Mouse (Mus musculus): ENCODE measurements around the gene 1700016C15Rik.

Gene 1700016C15Rik

DNA sequence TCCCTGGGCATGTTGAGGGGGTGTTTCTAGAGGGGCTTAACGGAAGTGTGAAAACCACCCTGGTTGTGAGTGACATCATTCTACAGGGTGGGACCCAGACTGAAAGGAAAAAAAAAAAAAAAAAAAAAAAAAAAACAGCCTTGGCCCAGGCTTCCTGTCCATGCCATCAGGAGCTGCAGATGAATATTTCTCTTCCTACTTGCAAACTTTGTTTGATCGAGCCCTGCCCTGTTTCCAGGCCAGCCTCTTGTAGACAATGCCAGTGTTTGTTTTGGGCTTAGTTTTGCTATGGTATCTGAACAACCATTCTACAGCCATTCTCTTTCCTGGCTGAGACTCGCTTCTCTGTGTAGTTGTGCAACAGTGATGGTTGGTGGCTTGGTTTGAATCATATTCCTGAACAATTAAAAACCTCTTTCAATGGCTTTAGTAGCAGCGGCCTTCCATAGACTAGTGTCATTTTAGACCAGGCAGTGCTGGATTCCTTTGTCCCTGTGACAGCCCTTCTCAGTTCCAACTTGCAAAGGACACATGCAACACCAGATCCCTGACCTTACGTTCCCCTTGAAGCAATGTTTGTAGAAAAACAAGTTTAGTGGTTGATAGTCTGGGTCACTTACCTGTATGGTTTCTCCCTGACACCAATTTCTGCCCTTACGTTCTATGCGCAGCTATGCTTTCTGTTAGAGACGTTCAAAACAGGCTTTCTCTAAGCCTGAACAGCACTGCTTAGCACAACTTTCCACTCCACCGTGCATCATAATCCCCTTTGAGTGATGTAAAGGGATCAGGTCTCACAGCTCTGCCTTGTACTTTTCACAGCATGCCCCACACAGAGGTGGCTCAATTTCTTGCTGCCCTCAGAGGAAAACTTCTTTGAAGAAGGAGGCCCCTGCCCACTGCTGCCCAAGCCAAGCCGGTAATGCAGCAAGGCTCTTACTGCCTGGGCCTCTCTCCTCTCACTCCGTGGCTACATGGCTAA, at the start of gene 1700016C15Rik:
Gene 1700016C15Rik (plus strand): TSS at position 772 of the 982 bp plus-strand sequence.
- DNase-seq (ENCODE audit: low spot score in 2 of 2), result peak in 1 of 2 experiments; percentile 4

DNA sequence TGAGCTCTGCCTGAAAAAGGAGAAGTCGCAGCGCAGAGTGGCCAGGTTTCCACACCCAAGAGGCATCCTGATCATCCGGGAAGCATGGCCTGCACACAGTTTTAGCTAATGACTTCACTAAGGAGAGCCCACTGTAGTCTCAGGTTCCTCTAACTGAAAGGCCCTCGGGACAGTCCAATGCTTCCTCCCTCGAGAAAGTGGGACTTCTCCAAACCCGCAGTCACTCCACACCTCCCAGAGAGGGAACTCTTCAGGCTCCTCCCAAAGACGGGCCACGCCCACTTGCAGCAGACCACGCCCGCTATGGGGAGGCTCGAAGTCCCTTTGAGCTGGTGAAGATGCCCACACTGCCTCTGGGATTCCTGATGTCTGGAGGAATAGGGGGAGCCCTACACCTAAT, 48.4 kb upstream of the 1700016C15Rik start:
- DNase-seq (ENCODE audit: low spot score in 2 of 2), result no peak

- DNase-seq (ENCODE audit: low spot score in 2 of 2), result no peak
Observed at GRCm38 (mm10) chr1:177683931-177684836, 45.4 kb upstream of the 1700016C15Rik start.

GRCm38 (mm10) chr1:177684901-177685300, 44.7 kb upstream of the 1700016C15Rik start:
- no peak for DNase-seq (ENCODE audit: low spot score in 2 of 2)

DNA sequence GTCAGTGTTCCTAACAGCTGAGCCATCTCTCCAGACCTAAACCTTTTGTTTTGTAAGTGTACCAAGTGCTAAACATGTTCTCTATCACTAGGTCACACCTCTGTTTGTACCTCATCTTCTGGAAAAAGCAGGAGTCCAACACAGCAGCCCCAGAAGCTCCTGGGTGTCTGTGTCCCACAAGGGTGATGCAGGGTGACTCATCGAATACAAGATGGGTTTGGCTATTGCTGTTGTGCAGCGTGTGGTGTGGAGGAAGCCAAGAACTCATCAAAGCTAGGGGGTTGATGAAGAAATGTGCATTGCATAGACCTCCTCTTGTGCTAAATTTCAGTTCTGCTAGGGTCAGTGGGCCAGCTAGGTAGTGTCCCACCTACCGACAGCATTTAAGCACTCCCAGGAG, 43.5 kb upstream of the 1700016C15Rik start:
- no peak for DNase-seq (ENCODE audit: low spot score in 2 of 2)

DNA sequence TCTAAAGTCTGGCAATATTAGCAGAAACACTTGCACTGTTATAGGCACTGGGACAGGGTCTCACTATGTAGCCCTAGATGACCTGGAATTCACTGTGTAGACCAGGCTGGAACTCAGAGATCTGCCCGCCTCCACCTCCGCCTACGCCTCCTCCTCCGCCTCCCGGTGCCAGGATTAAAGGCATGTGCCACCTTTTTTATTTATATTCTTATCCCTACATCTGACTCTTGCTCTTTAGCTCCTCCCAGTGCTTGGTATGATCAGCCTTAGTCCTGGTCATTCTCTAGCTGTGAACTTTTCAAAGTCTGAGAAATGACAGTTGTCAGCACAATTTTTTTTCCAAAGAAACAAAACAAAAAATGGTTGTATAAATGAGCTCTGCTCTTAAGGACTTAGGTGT, 42.6 kb upstream of the 1700016C15Rik start:
- DNase-seq (ENCODE audit: low spot score in 2 of 2), result no peak

DNA sequence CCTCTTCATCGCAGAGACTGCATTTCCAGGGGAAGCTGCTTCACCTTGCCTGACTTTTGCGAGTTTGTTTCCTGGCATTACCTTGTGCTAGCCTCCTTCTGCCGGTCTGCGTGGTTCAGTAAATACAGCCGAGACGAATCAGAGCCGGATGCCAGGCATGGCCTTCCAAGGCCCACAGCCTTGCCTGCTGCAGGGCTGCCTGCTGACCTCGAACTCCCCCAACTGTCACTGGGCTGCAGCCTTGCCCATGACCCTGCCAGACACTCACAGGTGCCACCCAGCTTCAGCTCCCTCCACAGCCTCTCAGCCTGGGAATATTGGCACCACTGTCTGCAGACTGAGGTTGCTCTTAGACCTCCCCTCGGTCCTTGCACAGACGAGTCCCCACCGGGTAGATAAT, 37.1 kb upstream of the 1700016C15Rik start:
- DNase-seq (ENCODE audit: low spot score in 2 of 2), result no peak

- DNase-seq (ENCODE audit: low spot score in 2 of 2), result no peak
Observed at GRCm38 (mm10) chr1:177693486-177694252, 35.9 kb upstream of the 1700016C15Rik start.

GRCm38 (mm10) chr1:177700560-177700959, 29.1 kb upstream of the 1700016C15Rik start:
- no peak for DNase-seq (ENCODE audit: low spot score in 2 of 2)

DNA sequence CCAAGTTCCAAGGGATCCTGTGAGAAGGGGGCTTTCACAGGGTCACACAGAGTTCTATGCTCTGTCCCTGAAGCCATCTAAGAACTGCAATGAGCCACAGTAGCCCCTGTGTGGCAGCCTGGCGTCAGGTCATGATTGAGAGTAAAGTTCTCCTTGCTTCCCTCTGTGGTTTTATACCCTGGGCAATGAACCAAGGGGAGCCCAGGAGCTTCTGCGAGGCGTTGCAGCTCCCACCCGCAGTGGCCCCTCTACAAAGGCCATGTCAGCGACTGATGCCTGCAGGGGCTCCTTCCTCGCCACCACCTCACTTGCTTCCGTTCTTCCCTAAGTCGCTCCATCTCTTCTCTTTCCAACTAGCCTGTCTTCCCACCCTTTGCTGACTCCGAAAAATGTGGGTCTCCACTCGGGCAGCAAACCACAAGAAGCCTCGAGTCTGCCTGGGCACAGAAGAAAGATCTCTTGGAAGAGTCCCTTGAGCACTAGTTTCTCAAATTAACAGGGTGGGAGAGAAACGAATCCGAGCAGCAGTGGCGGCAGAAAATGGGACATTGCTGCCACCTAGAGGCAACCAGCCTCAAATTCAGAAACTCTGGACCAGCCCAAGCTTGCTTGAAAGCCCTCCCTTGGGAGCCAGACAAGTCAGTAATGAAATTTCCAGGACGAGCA, 27.0 kb upstream of the 1700016C15Rik start:
- peak; percentile 66 to 77 for DNase-seq (ENCODE audit: low spot score in 2 of 2)

DNA sequence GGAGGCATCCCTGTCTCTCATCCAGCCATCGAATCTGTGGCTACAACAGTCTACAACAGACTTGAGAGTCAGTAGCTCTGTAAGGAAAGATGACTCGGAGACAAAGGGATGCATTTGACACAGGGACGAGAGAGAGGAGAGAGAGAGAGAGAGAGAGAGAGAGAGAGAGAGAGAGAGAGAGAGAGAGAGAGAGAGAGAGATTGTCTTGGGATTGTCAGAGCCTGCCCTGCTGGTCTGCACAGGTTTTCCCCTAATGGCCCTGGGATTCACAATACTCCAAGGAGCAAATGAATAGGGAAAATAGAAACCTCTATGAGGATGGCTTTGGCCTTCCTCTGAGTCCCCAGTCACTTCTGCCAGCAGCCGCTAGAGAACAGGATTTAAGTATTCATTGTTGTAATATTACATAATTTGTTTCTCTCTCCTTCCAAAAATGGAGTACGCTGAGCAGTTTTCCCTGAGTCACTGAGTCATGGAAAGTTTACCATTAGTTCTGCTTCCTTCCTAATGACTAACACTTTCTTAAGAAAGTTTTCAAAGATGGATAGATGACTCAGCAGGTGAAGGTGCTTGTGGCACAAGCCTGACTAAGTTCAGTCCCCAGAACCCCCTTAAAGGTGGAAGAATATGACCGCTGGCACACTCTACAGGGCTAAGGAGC, 26.3 kb upstream of the 1700016C15Rik start:
- DNase-seq (ENCODE audit: low spot score in 2 of 2), result no peak

GRCm38 (mm10) chr1:177705204-177705603, 24.4 kb upstream of the 1700016C15Rik start:
- DNase-seq (ENCODE audit: low spot score in 2 of 2), result no peak

GRCm38 (mm10) chr1:177707571-177707970, 22.0 kb upstream of the 1700016C15Rik start:
- no peak for DNase-seq (ENCODE audit: low spot score in 2 of 2)

GRCm38 (mm10) chr1:177708583-177709055, 21.0 kb upstream of the 1700016C15Rik start:
- DNase-seq (ENCODE audit: low spot score in 2 of 2), result peak; percentile 45 to 50

GRCm38 (mm10) chr1:177711000-177711399, 18.6 kb upstream of the 1700016C15Rik start:
- no peak for DNase-seq (ENCODE audit: low spot score in 2 of 2)

DNA sequence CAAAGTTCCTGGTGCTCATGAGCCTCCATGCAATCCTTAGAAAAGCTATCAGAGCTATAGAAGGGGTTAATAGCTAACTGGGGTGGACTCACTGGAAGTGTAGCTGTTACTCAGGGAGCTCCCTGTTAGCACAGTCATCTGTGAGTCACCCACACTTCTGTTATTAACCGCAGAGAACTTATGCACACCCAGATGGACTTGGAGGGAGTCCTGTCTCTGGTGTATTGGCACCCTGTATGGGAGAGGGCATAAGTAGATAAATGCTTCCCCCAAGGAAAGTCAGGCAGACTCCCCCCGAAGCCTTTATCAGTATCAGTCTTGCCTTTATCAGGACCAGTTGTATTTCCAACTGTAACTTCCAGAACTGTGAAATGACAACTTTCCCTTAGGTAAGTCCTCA, 18.2 kb upstream of the 1700016C15Rik start:
- no peak for DNase-seq (ENCODE audit: low spot score in 2 of 2)

DNA sequence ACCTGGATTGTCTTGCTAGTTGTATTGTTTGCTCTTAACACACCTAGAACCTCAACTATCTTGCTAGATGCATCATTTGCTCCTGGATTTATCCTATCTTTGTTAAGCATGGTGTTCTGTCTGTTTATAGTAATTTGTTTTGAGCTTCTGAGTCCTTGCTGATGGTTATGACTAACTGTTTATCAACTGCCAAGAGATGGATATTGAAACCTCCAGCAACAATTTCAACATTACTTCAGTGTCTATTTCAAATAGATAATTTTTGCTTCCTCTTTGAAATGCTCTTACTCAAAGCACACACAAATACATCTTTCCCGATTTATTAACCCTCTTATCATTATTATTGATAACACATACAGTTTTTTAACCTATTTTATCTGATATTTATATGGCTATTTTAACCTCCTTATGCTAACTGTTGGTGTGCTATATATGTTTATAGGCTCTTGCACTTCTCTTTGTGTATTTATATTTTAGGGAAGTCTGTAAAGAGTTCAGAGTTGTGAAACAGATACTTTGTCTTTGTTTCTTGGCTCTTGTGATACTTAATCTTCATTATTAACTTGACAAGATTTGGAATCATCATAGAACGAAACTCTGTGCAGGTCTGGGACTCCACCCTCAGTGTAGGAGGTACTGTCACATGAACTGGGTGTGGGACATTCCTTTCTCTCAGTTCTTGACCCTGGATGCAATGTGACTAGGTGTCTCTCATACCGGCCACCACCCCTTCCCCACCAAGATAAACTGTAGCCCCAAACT, 15.8 kb upstream of the 1700016C15Rik start:
- no peak for DNase-seq (ENCODE audit: low spot score in 2 of 2)

- no peak for DNase-seq (ENCODE audit: low spot score in 2 of 2)
Observed at GRCm38 (mm10) chr1:177714397-177715012, 15.1 kb upstream of the 1700016C15Rik start.

DNA sequence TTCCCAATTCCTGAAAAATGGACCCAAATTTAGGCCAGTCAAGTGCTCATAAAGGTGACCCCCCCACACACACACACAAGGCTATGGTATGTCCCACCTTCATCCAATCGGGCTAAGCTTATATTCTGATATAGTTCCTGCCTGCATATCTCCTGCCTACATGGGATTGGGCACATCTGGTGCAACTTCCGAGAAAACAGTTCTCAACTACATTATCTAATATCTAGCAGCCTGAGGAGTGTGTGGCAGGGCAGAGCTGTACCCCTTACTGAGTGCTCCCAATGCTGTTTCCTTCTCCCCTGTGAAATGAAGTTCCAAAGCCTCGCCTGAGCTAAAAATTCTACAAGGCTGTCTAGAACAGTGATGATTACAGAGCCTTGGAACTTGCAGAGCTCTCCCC, 13.2 kb upstream of the 1700016C15Rik start:
- no peak for DNase-seq (ENCODE audit: low spot score in 2 of 2)
